Mouse (Mus musculus) intestine, embryonic 15.5 days (tissue): ENCODE measurements around the gene Cyp26c1. TPM values are rescaled to one million over a fixed set of nuclear protein-coding genes. Genes with fewer than 3 reads are reported as not detected.

ENCODE experiments used
- ATAC-seq: fragments of 200-750 bp; cut with Nextera tagmentation; 2 replicates; pipeline ENCODE4 v1.8.0; 2017; ENCODE audit warnings: moderate TSS enrichment, moderate library complexity
- H3K27ac ChIP-seq: fragments of 300-500 bp; sonication (generic); 2 replicates; pipeline ENCODE4 v1.5.1; 2015; ENCODE audit warnings: mild to moderate bottlenecking, inconsistent platforms
- H3K27me3 ChIP-seq: fragments of 300-500 bp; sonication (generic); replicated peaks from 2 replicates; pipeline ENCODE4 v1.6.1; 2015; ENCODE audit warnings: inconsistent platforms
- H3K36me3 ChIP-seq: fragments of 300-500 bp; sonication (generic); 2 replicates; pipeline ENCODE4 v1.6.1; 2015; ENCODE audit warnings: inconsistent platforms
- H3K4me1 ChIP-seq: fragments of 300-500 bp; sonication (generic); replicated peaks from 2 replicates; pipeline ENCODE4 v1.6.1; 2015; ENCODE audit warnings: inconsistent platforms
- H3K4me2 ChIP-seq: fragments of 300-500 bp; sonication (generic); replicated peaks from 2 replicates; pipeline ENCODE4 v1.6.1; 2015; ENCODE audit warnings: mild to moderate bottlenecking, inconsistent platforms
- H3K4me3 ChIP-seq: fragments of 300-500 bp; sonication (generic); replicated peaks from 2 replicates; pipeline ENCODE4 v1.5.1; 2015; ENCODE audit warnings: inconsistent platforms
- H3K9ac ChIP-seq: fragments of 300-500 bp; sonication (generic); 2 replicates; pipeline ENCODE4 v1.6.1; 2015; ENCODE audit warnings: inconsistent platforms
- H3K9me3 ChIP-seq: fragments of 300-500 bp; sonication (generic); 2 replicates; pipeline ENCODE4 v1.6.1; 2016; ENCODE audit warnings: inconsistent platforms
- WGBS: fragments of 180-500 bp; shearing (Covaris S2); methylation state at CpG from one replicate; pipeline ENCODE4 v1.1.7; 2015; 5-methylcytosine and 5-hydroxymethylcytosine counted together
- polyA plus RNA-seq: library from polyadenylated mRNA; unstranded; fragments of >200 nt; fragmentation: Nextera tagmentation; extraction: Ambion mirVana; gene quantifications from 2 replicates; pipeline ENCODE4 v1.2.1, GENCODE M21; 2015

Gene Cyp26c1
- polyA plus RNA-seq: not detected in 2 replicates

DNA sequence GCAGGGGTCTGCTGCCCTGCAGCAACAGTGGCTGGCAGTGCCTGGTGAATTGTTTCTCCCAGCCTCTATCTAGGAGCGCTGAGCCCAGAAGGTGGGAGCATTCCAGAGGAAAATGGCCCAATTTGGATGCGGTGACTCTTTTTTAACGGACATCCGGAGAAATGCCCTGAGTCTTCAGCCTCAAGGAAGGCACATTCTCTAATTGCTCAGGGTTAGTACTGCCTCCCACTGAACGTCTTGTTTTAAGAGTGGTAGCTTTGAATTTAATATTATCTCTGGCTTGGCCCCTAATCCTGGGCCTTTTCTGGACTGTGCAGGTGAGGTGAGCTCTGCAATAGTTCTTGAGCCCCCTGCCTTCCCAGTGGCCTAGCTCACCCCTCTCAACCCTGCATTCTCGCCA lies at the start of gene Cyp26c1:
Gene Cyp26c1, plus strand, starts transcription at position 301 of the 400 bp plus-strand sequence.
- Histone ChIP-seq H3K4me2 (no peak within 1 kb of the TSS), H3K27ac (no peak within 1 kb of the TSS), H3K4me1 (no peaks in the 10 kb centered on the region; the same call in 1 of the 2 replicates), H3K9ac (no peak within 1 kb of the TSS), H3K27me3 (peaks cover 71% of the 10 kb centered on the region), H3K4me3 (no peak within 1 kb of the TSS), H3K9me3 (no peaks in the 10 kb centered on the region), H3K36me3 (no peaks in the 10 kb centered on the region)
- ATAC-seq: no peak
- WGBS: 26% methylated on average over 6 of the region's 6 CpGs

DNA sequence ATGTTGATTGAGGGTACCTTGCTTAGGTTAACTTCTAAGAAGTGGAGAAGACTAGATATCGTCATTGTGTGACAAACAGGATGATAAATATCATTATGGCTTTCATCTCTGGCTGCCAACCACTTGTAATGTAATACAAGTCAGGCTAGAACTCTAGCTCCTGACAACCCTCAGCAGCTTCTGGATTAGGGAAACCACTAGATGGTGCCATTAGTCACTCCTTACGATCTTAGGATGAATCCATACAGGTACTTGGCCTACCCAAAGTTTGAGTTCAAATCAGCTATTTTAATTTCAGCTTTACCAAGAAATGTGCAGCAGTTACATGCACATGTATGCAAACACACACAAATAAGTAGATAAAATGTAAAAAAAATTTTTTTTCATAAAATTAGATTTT lies 37.4 kb upstream of the Cyp26c1 start:
- Histone ChIP-seq H3K4me1 (no peaks in the 10 kb centered on the region), H3K9me3 (no peaks in the 10 kb centered on the region), H3K9ac (no peak overlapping the region), H3K4me3 (no peak overlapping the region), H3K36me3 (no peaks in the 10 kb centered on the region), H3K4me2 (no peak overlapping the region), H3K27ac (no peak overlapping the region), H3K27me3 (no peaks in the 10 kb centered on the region)
- 34% methylated on average over 2 of the region's 2 CpGs for WGBS
- no peak for ATAC-seq

DNA sequence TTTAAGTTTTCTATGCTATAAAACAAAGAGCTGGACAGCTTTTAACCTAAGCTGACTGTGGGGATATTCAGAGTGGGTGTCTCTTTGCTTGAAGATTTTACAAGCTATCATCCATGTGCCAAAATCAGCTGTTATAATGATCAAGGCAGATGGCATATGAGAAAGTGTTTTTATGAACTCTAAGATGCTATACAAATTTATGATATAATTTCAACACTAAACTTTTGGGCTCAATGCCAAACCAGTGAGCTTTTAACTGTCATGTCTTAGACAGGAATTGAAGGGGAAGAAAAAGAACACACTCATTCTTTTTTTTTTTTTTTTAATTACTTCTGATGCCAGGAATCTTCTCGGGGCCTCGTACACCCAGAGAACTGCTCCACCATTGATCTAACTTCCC lies 34.9 kb upstream of the Cyp26c1 start:
- Histone ChIP-seq H3K27ac (no peak overlapping the region), H3K27me3 (no peaks in the 10 kb centered on the region), H3K36me3 (no peaks in the 10 kb centered on the region), H3K9me3 (no peaks in the 10 kb centered on the region), H3K9ac (no peak overlapping the region), H3K4me1 (no peaks in the 10 kb centered on the region), H3K4me3 (no peak overlapping the region), H3K4me2 (no peak overlapping the region)
- ATAC-seq: no peak
- 57% methylated on average over 2 of the region's 2 CpGs for WGBS

DNA sequence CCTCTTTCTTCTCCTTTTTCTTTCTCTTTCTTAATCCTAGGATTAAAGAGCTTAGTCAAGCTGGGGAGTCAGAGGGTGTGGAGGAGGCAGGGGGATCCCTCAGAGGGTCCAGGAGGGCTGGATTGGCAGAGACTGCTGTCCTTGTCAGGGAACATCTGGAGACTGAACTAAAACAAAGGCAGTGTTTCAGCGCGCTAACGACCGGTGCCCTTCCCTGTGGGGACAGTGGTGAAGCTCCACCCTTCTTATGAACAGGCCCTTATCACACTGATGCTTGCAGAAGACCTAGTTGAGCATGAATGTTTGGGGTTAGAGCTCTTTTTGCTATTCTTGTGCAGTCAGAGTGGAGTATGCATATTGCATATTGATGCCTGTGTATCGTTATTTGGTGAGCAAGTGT lies 31.4 kb upstream of the Cyp26c1 start:
- H3K4me3 ChIP-seq: no peak overlapping the region
- H3K9me3 ChIP-seq: no peaks in the 10 kb centered on the region
- no peaks in the 10 kb centered on the region for H3K4me1 ChIP-seq
- no peak overlapping the region for H3K9ac ChIP-seq
- no peaks in the 10 kb centered on the region for H3K36me3 ChIP-seq
- whole genome bisulfite sequencing: 51% methylated on average over 5 of the region's 5 CpGs
- no peak overlapping the region for H3K27ac ChIP-seq
- no peaks in the 10 kb centered on the region for H3K27me3 ChIP-seq
- no peak overlapping the region for H3K4me2 ChIP-seq
- ATAC-seq: no peak

DNA sequence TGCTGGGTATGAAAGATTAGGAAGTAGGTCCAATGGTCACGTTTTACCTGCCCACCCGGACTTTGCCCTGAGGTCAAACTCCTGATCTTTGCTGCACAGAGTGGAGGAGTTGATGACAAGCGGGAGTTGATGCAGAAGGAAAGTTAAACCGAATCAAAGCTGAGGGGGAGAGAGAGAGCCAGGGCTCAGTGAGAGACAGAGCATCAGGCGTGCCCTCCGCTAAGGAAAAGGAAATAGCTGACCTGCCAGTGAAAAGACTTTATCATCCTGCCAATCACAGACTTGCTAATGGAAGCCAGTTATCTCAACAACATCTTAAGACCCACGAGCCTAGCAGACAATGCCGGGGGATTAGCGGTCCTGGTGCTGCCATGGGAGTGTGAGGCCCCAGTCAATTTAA lies 28.9 kb upstream of the Cyp26c1 start:
- Histone ChIP-seq H3K9me3 (no peaks in the 10 kb centered on the region), H3K4me1 (no peaks in the 10 kb centered on the region), H3K27ac (no peak overlapping the region), H3K4me3 (no peak overlapping the region), H3K9ac (no peak overlapping the region), H3K27me3 (no peaks in the 10 kb centered on the region), H3K36me3 (no peaks in the 10 kb centered on the region), H3K4me2 (no peak overlapping the region)
- ATAC-seq: no peak; the same call in 1 of the 2 replicates
- 28% methylated on average over 9 of the region's 9 CpGs for WGBS

DNA sequence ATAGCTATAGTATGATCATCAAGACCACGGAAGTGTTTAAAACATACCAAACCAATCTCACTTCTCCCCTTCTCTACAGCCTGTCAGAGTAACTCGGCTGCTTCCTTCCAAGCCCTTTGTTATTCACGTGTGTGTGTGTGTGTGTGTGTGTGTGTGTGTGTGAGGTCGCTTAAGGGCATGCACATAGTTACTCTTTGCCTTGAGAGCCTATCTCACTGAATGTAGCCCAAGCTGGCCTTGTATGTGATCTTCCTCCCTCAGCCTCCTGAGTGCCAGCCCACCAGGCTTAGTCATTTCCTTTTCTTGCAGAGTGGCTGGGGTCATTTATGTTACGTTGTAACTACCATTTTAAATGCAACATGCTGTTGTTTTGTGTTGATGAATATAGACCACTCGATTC lies 20.1 kb upstream of the Cyp26c1 start:
- H3K9me3 ChIP-seq: no peaks in the 10 kb centered on the region
- H3K4me2 ChIP-seq: no peak overlapping the region
- no peak overlapping the region for H3K27ac ChIP-seq
- no peaks in the 10 kb centered on the region for H3K36me3 ChIP-seq
- H3K27me3 ChIP-seq: no peaks in the 10 kb centered on the region
- H3K4me1 ChIP-seq: no peaks in the 10 kb centered on the region
- no peak for ATAC-seq
- no peak overlapping the region for H3K9ac ChIP-seq
- no peak overlapping the region for H3K4me3 ChIP-seq
- WGBS: 74% methylated on average over 6 of the region's 6 CpGs

DNA sequence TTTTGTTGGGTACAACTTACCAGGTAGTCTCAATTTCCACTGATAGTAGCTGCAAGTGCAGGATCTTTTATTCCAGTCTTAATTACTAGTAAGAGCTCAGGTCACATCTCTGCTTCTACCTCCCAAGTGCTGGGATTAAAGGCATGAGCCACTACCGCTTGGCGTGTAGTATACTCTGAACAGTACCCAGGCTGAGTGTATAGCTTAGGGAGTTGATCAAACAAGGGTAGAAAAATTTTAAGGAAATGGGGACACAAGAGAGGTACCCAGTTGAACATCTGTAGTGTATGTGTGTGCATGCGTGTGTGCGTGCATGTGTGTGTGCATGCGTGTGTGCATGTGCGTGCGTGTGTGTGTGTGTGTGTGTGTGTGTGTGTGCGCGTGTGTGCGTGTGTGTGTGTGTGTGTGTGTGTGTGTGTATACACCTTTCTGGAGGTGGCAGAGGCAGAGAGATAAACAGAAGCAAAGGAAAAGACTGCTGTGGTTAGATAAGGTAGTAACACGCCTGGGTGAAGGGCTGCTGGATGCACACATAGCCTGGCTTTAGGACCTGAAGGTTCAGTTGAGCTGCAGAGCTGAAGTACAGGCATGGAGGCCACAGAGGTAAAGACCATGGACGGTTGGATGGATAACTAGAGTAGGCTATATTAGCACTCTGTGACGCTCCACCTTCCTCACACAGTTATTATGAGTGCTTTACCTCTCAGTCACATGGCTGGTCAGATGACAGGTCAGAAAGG lies 17.4 kb upstream of the Cyp26c1 start:
- Histone ChIP-seq H3K4me1 (no peaks in the 10 kb centered on the region), H3K27me3 (no peaks in the 10 kb centered on the region), H3K36me3 (no peaks in the 10 kb centered on the region), H3K4me3 (no peak overlapping the region), H3K9ac (no peak overlapping the region), H3K4me2 (no peak overlapping the region), H3K27ac (no peak overlapping the region), H3K9me3 (no peaks in the 10 kb centered on the region)
- WGBS: 72% methylated on average over 13 of the region's 13 CpGs
- ATAC-seq: no peak; the same call in 1 of the 2 replicates

DNA sequence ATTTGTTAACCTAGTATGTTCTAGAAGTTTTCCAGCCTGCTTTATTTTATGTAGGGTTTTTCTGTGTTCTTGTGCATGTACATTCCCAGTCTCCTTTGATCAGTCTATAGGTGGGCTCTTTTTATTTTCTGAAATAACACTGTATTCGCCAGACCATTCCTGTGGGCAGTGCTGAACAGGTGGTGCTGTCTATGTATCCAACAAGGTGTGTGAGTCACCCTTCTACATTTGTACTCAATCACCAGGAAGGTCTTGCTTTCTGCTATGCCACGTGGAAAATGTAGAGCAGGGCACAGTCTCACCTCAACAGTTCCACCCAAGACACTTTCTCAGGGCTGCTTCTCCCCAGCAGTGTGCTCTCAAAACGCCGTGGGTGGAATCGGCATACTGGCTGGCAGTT lies 16.7 kb upstream of the Cyp26c1 start:
- 90% methylated on average over 5 of the region's 5 CpGs for WGBS
- Histone ChIP-seq H3K4me1 (no peaks in the 10 kb centered on the region), H3K4me2 (no peak overlapping the region), H3K27ac (no peak overlapping the region), H3K9me3 (no peaks in the 10 kb centered on the region), H3K9ac (no peak overlapping the region), H3K4me3 (no peak overlapping the region), H3K27me3 (no peaks in the 10 kb centered on the region), H3K36me3 (no peaks in the 10 kb centered on the region)
- ATAC-seq: no peak

DNA sequence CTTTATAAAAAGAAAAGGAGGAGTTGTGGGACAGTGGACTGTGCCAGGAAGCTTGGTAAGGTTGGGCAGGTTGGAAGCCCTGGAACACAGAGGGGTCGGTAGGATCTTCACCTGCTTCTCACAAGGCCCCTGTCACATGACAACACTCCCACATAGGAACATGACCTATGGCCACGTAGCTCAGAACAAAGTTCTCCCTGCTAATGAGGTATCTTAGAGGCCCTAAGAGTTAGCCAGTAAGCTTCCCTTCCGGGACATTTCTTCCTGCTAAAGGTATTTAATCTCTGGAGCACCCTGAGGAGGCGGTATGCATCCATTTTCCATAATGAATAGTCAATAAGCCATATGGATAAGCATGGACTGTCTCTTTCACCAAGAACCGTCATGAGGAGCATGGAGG lies 15.9 kb upstream of the Cyp26c1 start:
- Histone ChIP-seq H3K9me3 (no peaks in the 10 kb centered on the region), H3K4me1 (no peaks in the 10 kb centered on the region), H3K36me3 (no peaks in the 10 kb centered on the region), H3K4me2 (no peak overlapping the region), H3K27me3 (no peaks in the 10 kb centered on the region), H3K4me3 (no peak overlapping the region), H3K9ac (no peak overlapping the region), H3K27ac (no peak overlapping the region)
- peak; percentile 36; the same call in 1 of the 2 replicates for ATAC-seq
- WGBS: 85% methylated on average over 5 of the region's 5 CpGs

DNA sequence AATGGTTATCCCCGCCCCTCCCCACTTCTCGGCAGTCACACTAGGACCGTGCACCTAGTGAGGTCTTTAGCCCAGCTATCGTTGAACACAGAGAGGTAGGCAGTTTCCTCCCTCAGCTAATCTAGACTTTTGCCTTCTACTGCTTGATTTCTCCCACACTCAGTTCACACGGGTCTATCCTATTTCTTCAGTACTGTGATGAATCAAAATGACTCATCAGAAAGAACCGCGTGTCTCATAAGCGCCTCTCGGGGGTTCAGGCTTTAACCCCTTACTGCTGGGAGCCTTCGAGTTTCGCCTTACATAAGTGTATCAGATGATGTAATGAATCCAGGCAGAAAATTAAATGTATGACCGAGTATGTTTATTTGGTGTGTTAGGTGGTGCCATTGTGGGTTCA lies 12.0 kb upstream of the Cyp26c1 start:
- H3K4me2 ChIP-seq: no peak overlapping the region
- 53% methylated on average over 12 of the region's 12 CpGs for whole genome bisulfite sequencing
- no peak overlapping the region for H3K9ac ChIP-seq
- ATAC-seq: no peak
- no peaks in the 10 kb centered on the region for H3K4me1 ChIP-seq
- H3K36me3 ChIP-seq: no peaks in the 10 kb centered on the region
- H3K9me3 ChIP-seq: no peaks in the 10 kb centered on the region
- no peak overlapping the region for H3K27ac ChIP-seq
- no peaks in the 10 kb centered on the region for H3K27me3 ChIP-seq
- H3K4me3 ChIP-seq: no peak overlapping the region

DNA sequence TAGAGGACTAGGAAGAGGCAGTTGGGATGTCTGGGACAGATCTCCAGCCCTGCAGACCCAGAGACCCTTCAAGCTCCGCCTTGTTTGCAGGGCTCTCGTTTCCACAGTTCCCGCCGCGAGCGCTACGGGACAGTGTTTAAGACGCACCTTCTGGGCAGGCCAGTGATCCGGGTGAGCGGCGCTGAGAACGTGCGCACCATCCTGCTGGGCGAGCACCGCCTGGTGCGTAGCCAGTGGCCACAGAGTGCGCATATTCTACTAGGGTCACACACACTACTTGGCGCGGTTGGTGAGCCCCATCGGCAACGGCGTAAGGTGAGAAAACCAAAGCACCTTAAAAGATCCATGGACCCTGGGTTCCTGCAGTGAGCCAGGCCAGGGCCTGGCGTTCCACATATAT lies 966 bp downstream of the Cyp26c1 start:
- no peaks in the 10 kb centered on the region for H3K9me3 ChIP-seq
- no peaks in the 10 kb centered on the region for H3K36me3 ChIP-seq
- no peaks in the 10 kb centered on the region; the same call in 1 of the 2 replicates for H3K4me1 ChIP-seq
- WGBS: 13% methylated on average over 23 of the region's 23 CpGs
- H3K27ac ChIP-seq: no peak overlapping the region
- no peak overlapping the region for H3K4me2 ChIP-seq
- H3K27me3 ChIP-seq: peaks cover 82% of the 10 kb centered on the region
- no peak overlapping the region for H3K9ac ChIP-seq
- H3K4me3 ChIP-seq: no peak overlapping the region
- ATAC-seq: no peak

DNA sequence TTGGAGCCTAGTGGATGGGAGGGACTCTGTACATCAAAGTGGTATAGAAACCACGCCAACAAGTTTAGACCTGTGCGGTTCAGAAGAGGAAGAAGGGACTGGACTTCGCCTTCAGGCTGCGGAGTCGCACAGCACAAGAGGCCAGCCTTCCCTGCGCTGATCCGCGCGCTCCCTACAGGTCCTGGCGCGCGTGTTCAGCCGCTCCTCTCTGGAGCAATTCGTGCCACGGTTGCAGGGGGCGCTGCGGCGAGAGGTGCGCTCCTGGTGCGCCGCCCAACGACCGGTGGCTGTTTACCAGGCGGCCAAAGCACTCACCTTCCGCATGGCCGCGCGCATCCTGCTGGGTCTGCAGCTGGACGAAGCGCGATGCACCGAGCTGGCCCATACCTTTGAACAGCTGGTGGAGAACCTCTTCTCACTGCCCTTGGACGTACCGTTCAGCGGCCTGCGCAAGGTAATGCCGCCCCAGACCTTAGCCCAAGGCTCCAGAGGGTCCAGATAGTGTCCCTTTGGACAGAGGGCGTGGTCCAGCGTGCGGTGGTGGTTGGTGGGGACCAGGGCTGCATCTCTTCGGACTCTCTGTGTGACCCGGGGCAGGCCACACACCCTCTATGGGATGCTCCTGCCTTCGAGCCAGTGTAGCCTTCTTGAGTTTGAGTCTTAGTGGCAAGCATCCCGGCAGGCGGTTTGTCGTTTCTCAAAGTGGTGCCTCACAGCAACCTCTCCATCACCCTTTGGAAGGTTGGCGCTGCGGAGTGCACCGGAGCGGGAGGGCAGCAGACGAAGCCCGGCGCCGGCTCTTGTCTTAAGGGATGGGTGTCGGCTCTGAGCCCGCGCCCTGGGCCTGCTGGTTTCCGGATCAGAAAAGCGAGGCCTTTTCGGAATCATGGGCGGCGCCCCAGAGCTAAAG lies 1.8 kb downstream of the Cyp26c1 start:
- no peak for ATAC-seq
- peaks cover 90% of the 10 kb centered on the region for H3K27me3 ChIP-seq
- WGBS: 7% methylated on average over 62 of the region's 62 CpGs

More for the DNA sequence above, 1.8 kb downstream of the Cyp26c1 start:
- H3K4me3 ChIP-seq: no peak overlapping the region
- no peak overlapping the region for H3K27ac ChIP-seq
- H3K9me3 ChIP-seq: no peaks in the 10 kb centered on the region
- H3K36me3 ChIP-seq: no peaks in the 10 kb centered on the region
- 0 out of 2 replicates have a peak overlapping the region, but pooled peaks have one; percentile 22 for H3K4me2 ChIP-seq
- H3K4me1 ChIP-seq: no peaks in the 10 kb centered on the region; the same call in 1 of the 2 replicates
- H3K9ac ChIP-seq: no peak overlapping the region
